Mouse (Mus musculus) thymus, adult 2 months (tissue): ENCODE results near the gene Kif5c.

ENCODE experiments used
- CTCF ChIP-seq: fragments of 200-500 bp; IDR thresholded peaks from 2 replicates; pipeline ENCODE4 v1.5.1; 2012; ENCODE audit warnings: mild to moderate bottlenecking, control low read depth, low read length, moderate library complexity, borderline replicate concordance; ENCODE audit not compliant: control insufficient read depth, poor library complexity, insufficient read depth; ENCODE audit errors: extremely low read depth
- POLR2A ChIP-seq: fragments of 200-500 bp; IDR thresholded peaks from 2 replicates; pipeline ENCODE4 v1.6.1; 2012; ENCODE audit warnings: mild to moderate bottlenecking, low read length, control low read depth, moderate library complexity; ENCODE audit not compliant: control insufficient read depth, poor library complexity, insufficient read depth; ENCODE audit errors: extremely low read depth

DNA sequence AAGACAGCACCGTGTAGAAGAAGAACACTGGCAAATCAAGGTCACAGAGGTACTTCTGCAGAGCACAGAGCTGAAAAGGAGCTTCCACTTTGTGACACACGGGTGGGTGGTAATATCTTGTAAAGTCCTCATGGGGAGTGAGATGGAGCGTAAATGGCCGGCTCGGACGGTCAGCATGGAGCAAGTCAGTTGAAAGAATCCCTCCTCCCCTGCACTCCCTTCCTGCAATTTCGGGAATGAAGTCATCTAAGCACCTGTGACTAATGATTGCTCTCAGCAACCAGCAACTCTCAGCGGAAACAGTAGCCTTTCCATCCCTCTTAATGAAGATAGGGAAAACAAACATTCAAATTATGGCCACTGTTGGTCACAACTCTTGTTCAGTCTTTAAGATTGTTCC is 40.9 kb downstream of the Kif5c start:
- TF ChIP-seq CTCF (no peak), POLR2A (no peak)
